Mouse (Mus musculus) MEL (cell line): Measurements from ENCODE around the gene Ripk3. TPM values are rescaled to one million over a fixed set of nuclear protein-coding genes. Genes with fewer than 3 reads are reported as not detected.
"Not testable (repeated sequence)": the region's sequence is repeated elsewhere in the genome, so short reads cannot be mapped to it uniquely, and the experiment has no call there.

Source experiments
- DNase-seq: peaks from one replicate; pipeline ENCODE4 v3.0.0; 2011; ENCODE audit warnings: low read depth, low spot score
- H3K27ac ChIP-seq: 2 replicates; pipeline ENCODE4 v1.5.1; 2012; ENCODE audit warnings: low read depth, mild to moderate bottlenecking, control low read depth, low read length, moderate library complexity; ENCODE audit not compliant: control insufficient read depth
- H3K27me3 ChIP-seq, 2 experiments: fragments of 150-350 bp in 1 of 2; sonication (generic) in 1 of 2; 2 replicates each; pipeline ENCODE4 v1.6.1; 2012; ENCODE audit warnings: low read length in 2 of 2, mild to moderate bottlenecking in 2 of 2, improper control_type of control experiment in 1 of 2, moderate library complexity in 1 of 2; ENCODE audit not compliant: insufficient read depth in 2 of 2, control insufficient read depth in 1 of 2
- H3K36me3 ChIP-seq, 2 experiments: 2 replicates each; pipeline ENCODE4 v1.6.1; 2012 to 2014; ENCODE audit warnings: low read length in 2 of 2, improper control_type of control experiment in 1 of 2, inconsistent platforms in 1 of 2, mild to moderate bottlenecking in 1 of 2; ENCODE audit not compliant: insufficient read depth in 2 of 2, control insufficient read depth in 1 of 2
- H3K4me1 ChIP-seq, 2 experiments: fragments of 150-350 bp in 1 of 2; sonication (generic) in 1 of 2; 2 replicates each; pipeline ENCODE4 v1.6.1; 2012; ENCODE audit warnings: low read length in 2 of 2, improper control_type of control experiment in 1 of 2, mild to moderate bottlenecking in 1 of 2; ENCODE audit not compliant: insufficient read depth in 2 of 2, control insufficient read depth in 1 of 2
- H3K4me3 ChIP-seq, 2 experiments: fragments of 150-350 bp in 1 of 2; sonication (generic) in 1 of 2; 2 replicates each; pipeline ENCODE4 v1.5.1; 2012; ENCODE audit warnings: low read depth in 2 of 2, low read length in 2 of 2, mild to moderate bottlenecking in 2 of 2, moderate library complexity in 2 of 2, control low read depth in 1 of 2, improper control_type of control experiment in 1 of 2; ENCODE audit not compliant: control insufficient read depth in 1 of 2, insufficient read depth in 1 of 2
- H3K79me2 ChIP-seq: 2 replicates; pipeline ENCODE4 v1.6.1; 2012; ENCODE audit warnings: mild to moderate bottlenecking, low read length, moderate library complexity; ENCODE audit not compliant: control insufficient read depth, poor library complexity, insufficient read depth
- H3K9ac ChIP-seq: 2 replicates; pipeline ENCODE4 v1.6.1; 2012; ENCODE audit warnings: low read depth, mild to moderate bottlenecking, control low read depth, low read length, moderate library complexity; ENCODE audit not compliant: control insufficient read depth, poor library complexity, severe bottlenecking
- H3K9me3 ChIP-seq: fragments of 150-350 bp; sonication (generic); replicated peaks from 2 replicates; pipeline ENCODE4 v1.6.1; 2012; ENCODE audit warnings: mild to moderate bottlenecking, low read length, improper control_type of control experiment, moderate library complexity; ENCODE audit not compliant: insufficient read depth
- BHLHE40 ChIP-seq: IDR thresholded peaks from 2 replicates; pipeline ENCODE4 v1.6.1; 2012; ENCODE audit warnings: low read depth, mild to moderate bottlenecking, inconsistent platforms, low read length, improper control_type of control experiment, borderline replicate concordance
- CTCF ChIP-seq, 3 experiments: IDR thresholded peaks in 2 of 3; conservative IDR thresholded peaks in 1 of 3; 2 replicates each; pipeline ENCODE4 v1.5.1; 2011 to 2012; ENCODE audit warnings: low read length in 3 of 3, low read depth in 2 of 3, mild to moderate bottlenecking in 2 of 3, improper control_type of control experiment in 1 of 3, inconsistent platforms in 1 of 3, mixed read lengths in 1 of 3, moderate library complexity in 1 of 3; ENCODE audit not compliant: control insufficient read depth in 1 of 3, insufficient read depth in 1 of 3, poor library complexity in 1 of 3, severe bottlenecking in 1 of 3
- ETS1 ChIP-seq: IDR thresholded peaks from 2 replicates; pipeline ENCODE4 v1.6.1; 2012; ENCODE audit warnings: low read depth, mild to moderate bottlenecking, inconsistent platforms, low read length, improper control_type of control experiment, moderate library complexity
- HCFC1 ChIP-seq: IDR thresholded peaks from 2 replicates; pipeline ENCODE4 v1.6.1; 2012; ENCODE audit warnings: low read depth, mild to moderate bottlenecking, inconsistent platforms, low read length, improper control_type of control experiment, moderate library complexity
- MAX ChIP-seq: IDR thresholded peaks from 2 replicates; pipeline ENCODE4 v1.6.1; 2011; ENCODE audit warnings: low read length, improper control_type of control experiment
- MAZ ChIP-seq: IDR thresholded peaks from 2 replicates; pipeline ENCODE4 v1.6.1; 2012; ENCODE audit warnings: low read depth, mild to moderate bottlenecking, inconsistent platforms, low read length, improper control_type of control experiment
- MEF2A ChIP-seq: IDR thresholded peaks from 2 replicates; pipeline ENCODE4 v1.6.1; 2014; ENCODE audit warnings: low read depth, mild to moderate bottlenecking, inconsistent platforms, low read length, improper control_type of control experiment; ENCODE audit not compliant: poor library complexity, insufficient replicate concordance, severe bottlenecking; ENCODE audit errors: extremely low read depth
- MXI1 ChIP-seq: IDR thresholded peaks from 2 replicates; pipeline ENCODE4 v1.6.1; 2011; ENCODE audit warnings: mild to moderate bottlenecking, low read depth, low read length, improper control_type of control experiment
- MYC ChIP-seq: IDR thresholded peaks from 2 replicates; pipeline ENCODE4 v1.6.1; 2011; ENCODE audit warnings: low read depth, mild to moderate bottlenecking, low read length, improper control_type of control experiment, moderate library complexity
- NRF1 ChIP-seq: IDR thresholded peaks from 2 replicates; pipeline ENCODE4 v1.6.1; 2014; ENCODE audit warnings: low read depth, mild to moderate bottlenecking, inconsistent platforms, low read length, improper control_type of control experiment, moderate library complexity; ENCODE audit not compliant: poor library complexity, insufficient read depth, severe bottlenecking
- POLR2A ChIP-seq, 2 experiments: IDR thresholded peaks; 2 replicates each; pipeline ENCODE4 v1.6.1; 2011 to 2012; ENCODE audit warnings: low read length in 2 of 2, mild to moderate bottlenecking in 2 of 2, control low read depth in 1 of 2, improper control_type of control experiment in 1 of 2, low read depth in 1 of 2, moderate library complexity in 1 of 2; ENCODE audit not compliant: control insufficient read depth in 1 of 2, insufficient read depth in 1 of 2, poor library complexity in 1 of 2
- RAD21 ChIP-seq: IDR thresholded peaks from 2 replicates; pipeline ENCODE4 v1.6.1; 2011; ENCODE audit warnings: mild to moderate bottlenecking, low read depth, low read length, improper control_type of control experiment
- RCOR1 ChIP-seq: IDR thresholded peaks from 2 replicates; pipeline ENCODE4 v1.6.1; 2012; ENCODE audit warnings: low read depth, mild to moderate bottlenecking, inconsistent platforms, low read length, improper control_type of control experiment
- SIN3A ChIP-seq: IDR thresholded peaks from 2 replicates; pipeline ENCODE4 v1.6.1; 2012; ENCODE audit warnings: low read length, improper control_type of control experiment, inconsistent platforms
- SMC3 ChIP-seq: IDR thresholded peaks from 2 replicates; pipeline ENCODE4 v1.6.1; 2011; ENCODE audit warnings: low read depth, low read length, improper control_type of control experiment
- TAL1 ChIP-seq: IDR thresholded peaks from 2 replicates; pipeline ENCODE4 v1.6.1; 2012; ENCODE audit warnings: mild to moderate bottlenecking, inconsistent platforms, low read length, moderate library complexity, mixed read lengths
- TBP ChIP-seq: IDR thresholded peaks from 2 replicates; pipeline ENCODE4 v1.8.0; 2011; ENCODE audit warnings: low read depth, low read length, improper control_type of control experiment
- TCF12 ChIP-seq: IDR thresholded peaks from 2 replicates; pipeline ENCODE4 v1.6.1; 2014; ENCODE audit warnings: low read depth, mild to moderate bottlenecking, inconsistent platforms, low read length, improper control_type of control experiment, moderate library complexity
- USF1 ChIP-seq: IDR thresholded peaks from 2 replicates; pipeline ENCODE4 v1.6.1; 2014; ENCODE audit warnings: low read depth, mild to moderate bottlenecking, inconsistent platforms, low read length, improper control_type of control experiment, moderate library complexity
- USF2 ChIP-seq, 2 experiments: IDR thresholded peaks; 2 replicates each; pipeline ENCODE4 v1.6.1; 2011 to 2012; ENCODE audit warnings: improper control_type of control experiment in 2 of 2, low read length in 2 of 2, borderline replicate concordance in 1 of 2, inconsistent platforms in 1 of 2, low read depth in 1 of 2, mild to moderate bottlenecking in 1 of 2; ENCODE audit not compliant: insufficient read depth in 1 of 2
- ZC3H11A ChIP-seq: IDR thresholded peaks from 2 replicates; pipeline ENCODE4 v1.6.1; 2012; ENCODE audit warnings: low read depth, mild to moderate bottlenecking, inconsistent platforms, low read length, improper control_type of control experiment
- ZMIZ1 ChIP-seq: IDR thresholded peaks from 2 replicates; pipeline ENCODE4 v1.6.1; 2012; ENCODE audit warnings: low read depth, mild to moderate bottlenecking, inconsistent platforms, low read length, improper control_type of control experiment, moderate library complexity
- ZNF384 ChIP-seq: IDR thresholded peaks from 2 replicates; pipeline ENCODE4 v1.6.1; 2012; ENCODE audit warnings: low read depth, mild to moderate bottlenecking, inconsistent platforms, low read length, improper control_type of control experiment
- polyA plus RNA-seq, 2 experiments: library from polyadenylated mRNA; stranded (reverse) in 1 of 2; unstranded in 1 of 2; fragments of >175 nt in 1 of 2; fragments of >200 nt in 1 of 2; gene quantifications; 2 replicates each; pipeline versions ENCODE4 v1.2.1 to v1.2.4; 2012; ENCODE audit warnings: low replicate concordance in 2 of 2, low read depth in 1 of 2; ENCODE audit not compliant: insufficient read length in 2 of 2, insufficient read depth in 1 of 2, missing spikeins in 1 of 2
- total RNA-seq: library from RNA; depleted of rRNA; stranded (reverse); fragments of 300-350 nt; gene quantifications from 2 replicates; pipeline ENCODE4 v1.2.3, GENCODE M21; 2012

Gene Ripk3
- total and polyA plus RNA-seq, 3 experiments = 67.1 to 124 (median 123) TPM

- TF ChIP-seq MAZ (no peak), POLR2A (IDR thresholded peaks at IDR 0.05; ENCODE audit: control insufficient read depth in 1 of 2, insufficient read depth in 1 of 2, low read depth in 1 of 2, low read length in 2 of 2, poor library complexity in 1 of 2) (0 out of 4 replicates have a peak, but pooled peaks of 1 of the 2 experiments have one; percentile 20)
- no peak within 1 kb of the TSS for H3K27ac ChIP-seq
- no peaks in the 10 kb centered on the region for H3K9me3 ChIP-seq
- no peak for DNase-seq
- H3K27me3 ChIP-seq = no peaks in the 10 kb centered on the region
- no peak within 1 kb of the TSS for H3K9ac ChIP-seq
- H3K36me3 ChIP-seq = peaks cover 0 to 5% of the 10 kb centered on the region in 2 experiments; a peak in 2 of 4 replicates
- H3K79me2 ChIP-seq = no peaks in the 10 kb centered on the region
- H3K4me1 ChIP-seq = peaks cover 6 to 24% of the 10 kb centered on the region in 2 experiments
- no peak within 1 kb of the TSS for H3K4me3 ChIP-seq
These were observed 27.5 kb downstream of the Ripk3 start, which contains the start of gene Ltb4r2 for GRCm38 (mm10) chr14:55761163-55761562. Gene Ltb4r2, plus strand, starts transcription at chr14:55761428.

GRCm38 (mm10) chr14:55760156-55760555 lies 28.5 kb downstream of the Ripk3 start:
- not testable (repeated sequence) for H3K27ac ChIP-seq, H3K9me3 ChIP-seq, H3K27me3 ChIP-seq, H3K4me3 ChIP-seq, H3K9ac ChIP-seq, H3K79me2 ChIP-seq
- TF ChIP-seq BHLHE40 = 0 out of 2 replicates have a peak, but pooled peaks have one; percentile 23
- TF ChIP-seq HCFC1 = 0 out of 2 replicates have a peak, but pooled peaks have one; percentile 35
- peak; percentile 63 to 75 (median 66); a peak in 5 of 6 replicates for TF ChIP-seq CTCF (IDR thresholded peaks at IDR 0.05 in 2 of 3, conservative IDR thresholded peaks at IDR 0.05 in 1 of 3; ENCODE audit: control insufficient read depth in 1 of 3, insufficient read depth in 1 of 3, low read depth in 2 of 3, low read length in 3 of 3, poor library complexity in 1 of 3, severe bottlenecking in 1 of 3)
- 0 out of 2 replicates have a peak, but pooled peaks have one; percentile 31 for TF ChIP-seq SIN3A
- peak; percentile 69 for TF ChIP-seq SMC3
- TF ChIP-seq MXI1 = 0 out of 2 replicates have a peak, but pooled peaks have one; percentile 22
- TF ChIP-seq NRF1 = peak; percentile 62
- TF ChIP-seq RAD21 = peak; percentile 67
- TF ChIP-seq ZC3H11A = peak; percentile 62
- TF ChIP-seq ZMIZ1 = 0 out of 2 replicates have a peak, but pooled peaks have one; percentile 20
- TF ChIP-seq, all 39 proteins: peak for 10; not testable (repeated sequence) for 29
- peak; percentile 75 for DNase-seq
- peaks cover 6 to 19% of the 10 kb centered on the region in 2 experiments for H3K4me1 ChIP-seq
- not testable (repeated sequence) for H3K36me3 ChIP-seq

- no peak within 1 kb of the TSS for H3K9ac ChIP-seq
- no peaks in the 10 kb centered on the region for H3K79me2 ChIP-seq
- no peak within 1 kb of the TSS for H3K27ac ChIP-seq
- TF ChIP-seq TCF12 (no peak), USF2 (IDR thresholded peaks at IDR 0.05; ENCODE audit: borderline replicate concordance in 1 of 2, insufficient read depth in 1 of 2, low read depth in 1 of 2, low read length in 2 of 2) (no peak), TAL1 (no peak), RAD21 (peak; percentile 61), ETS1 (no peak), TBP (no peak), SIN3A (no peak), MYC (0 out of 2 replicates have a peak, but pooled peaks have one; percentile 39), MAZ (no peak), MEF2A (no peak), BHLHE40 (no peak), USF1 (no peak), ZNF384 (no peak), RCOR1 (no peak), SMC3 (peak; percentile 79), ZC3H11A (peak; percentile 59; the same call in 1 of the 2 replicates), MAX (no peak), NRF1 (no peak)
These were observed 30.3 kb downstream of the Ripk3 start, which contains the start of gene Cideb for GRCm38 (mm10) chr14:55758363-55758784. Gene Cideb, minus strand, starts transcription at chr14:55758458.

More at GRCm38 (mm10) chr14:55758363-55758784, 30.3 kb downstream of the Ripk3 start, which contains the start of gene Cideb:
- DNase-seq = peak; percentile 65
- H3K4me3 ChIP-seq = no peak within 1 kb of the TSS
- H3K4me1 ChIP-seq = peaks cover 3 to 4% of the 10 kb centered on the region in 2 experiments; a peak in 2 of 4 replicates
- no peaks in the 10 kb centered on the region for H3K9me3 ChIP-seq
- no peaks in the 10 kb centered on the region for H3K27me3 ChIP-seq
- peaks cover 0 to 2% of the 10 kb centered on the region in 2 experiments; a peak in 2 of 4 replicates for H3K36me3 ChIP-seq
